Mouse (Mus musculus) heart, adult 18-20 months (tissue): Measurements from ENCODE around the gene Cd36. TPM values are rescaled to one million over a fixed set of nuclear protein-coding genes. Genes with fewer than 3 reads are reported as not detected.

ENCODE experiments used
- DNase-seq, 2 experiments: peaks; one replicate each; pipeline ENCODE4 v3.0.0; 2021 to 2022; ENCODE audit warnings: mixed read lengths in 1 of 2
- total RNA-seq, 2 experiments: library from RNA; stranded (reverse); gene quantifications; 2 replicates each; pipeline ENCODE4 v1.2.3; 2021

Gene Cd36
- total RNA-seq, 2 experiments from 2014 or later, result 1,692 to 1,930 TPM

DNA sequence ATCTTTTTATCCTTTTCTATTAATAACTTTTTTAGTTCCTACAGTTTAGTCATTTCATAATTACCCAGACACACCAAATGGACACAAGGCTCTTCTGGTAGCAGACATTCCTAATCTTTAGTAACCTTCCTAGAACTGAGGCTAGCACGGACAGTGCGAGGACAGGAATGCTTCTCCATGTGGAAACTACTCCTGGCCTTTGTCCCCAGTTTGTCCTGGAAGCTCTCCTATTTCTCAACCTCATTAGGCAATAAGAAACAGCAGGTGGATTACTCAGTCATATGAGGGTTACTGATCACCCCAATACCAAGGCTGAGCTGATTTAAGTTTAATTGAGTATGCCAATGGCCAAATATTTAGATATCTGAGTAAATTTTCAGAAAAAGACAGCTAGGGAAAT, 25.5 kb downstream of the Cd36 start:
- no peak for DNase-seq

- DNase-seq, result no peak
Observed at GRCm38 (mm10) chr5:17858399-17858798, 30.2 kb downstream of the Cd36 start.

- DNase-seq, result no peak
Observed at GRCm38 (mm10) chr5:17857871-17858270, 30.7 kb downstream of the Cd36 start.

DNA sequence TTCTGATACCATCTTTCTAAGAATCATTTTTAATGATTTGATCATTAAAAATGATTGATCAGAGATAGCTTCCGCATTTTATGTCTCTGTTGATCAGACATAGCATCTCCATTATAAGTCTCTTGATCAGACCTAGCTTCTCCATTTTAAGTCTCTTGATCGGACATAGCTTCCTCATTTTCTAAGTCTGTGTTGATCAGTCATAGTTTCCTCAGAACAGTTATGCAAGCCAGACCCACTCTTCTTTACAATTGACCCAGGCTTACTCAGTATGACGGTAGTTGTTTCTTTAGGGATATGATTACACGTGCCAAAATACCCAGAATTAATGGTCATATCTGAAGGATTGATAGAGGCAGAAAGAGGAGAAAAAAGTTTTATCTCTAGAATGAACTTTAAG, 31.3 kb downstream of the Cd36 start:
- DNase-seq, result no peak

- no peak for DNase-seq
Observed at GRCm38 (mm10) chr5:17854127-17854923, 34.3 kb downstream of the Cd36 start.

GRCm38 (mm10) chr5:17850582-17850981, 38.0 kb downstream of the Cd36 start:
- DNase-seq, result peak in 1 of 2 experiments; percentile 56

DNA sequence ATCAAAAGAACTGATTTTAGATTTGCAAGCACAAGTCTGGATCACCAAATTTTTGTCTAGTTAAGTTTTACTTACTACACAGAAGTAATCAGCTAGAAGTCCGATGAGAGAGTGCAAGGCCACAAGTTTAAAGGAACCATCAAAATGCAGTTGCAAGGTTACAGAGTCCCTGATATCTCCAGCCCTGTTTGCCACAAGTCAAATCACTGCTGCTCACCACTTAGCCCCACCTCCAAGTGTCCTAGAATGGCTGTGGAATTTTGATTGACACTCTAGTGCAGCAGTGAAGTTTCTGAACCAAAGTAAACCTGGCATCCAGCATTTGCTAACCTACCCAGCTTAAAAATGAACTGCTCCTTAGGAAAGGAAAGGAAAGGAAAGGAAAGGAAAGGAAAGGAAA, 39.0 kb downstream of the Cd36 start:
- peak; percentile 74 to 91 for DNase-seq

DNA sequence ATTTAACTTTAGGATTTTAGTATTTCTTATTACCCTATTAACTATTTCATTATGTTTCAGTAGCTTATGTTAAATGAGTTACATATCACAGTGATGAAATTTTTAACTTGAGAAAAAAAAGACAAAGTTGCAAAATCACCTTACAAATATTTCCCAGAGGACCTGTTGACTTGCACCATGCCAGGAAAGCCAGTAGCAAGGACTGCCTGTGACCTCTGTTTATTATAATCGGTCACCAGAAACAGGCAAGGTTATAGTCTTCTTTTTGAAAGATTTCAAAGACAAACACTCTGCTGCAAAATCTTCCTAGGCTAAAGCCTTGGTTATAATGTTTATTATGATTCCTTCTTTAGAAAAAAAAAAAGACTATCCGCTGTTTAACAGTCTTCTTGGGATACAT, 39.9 kb downstream of the Cd36 start:
- no peak for DNase-seq

DNA sequence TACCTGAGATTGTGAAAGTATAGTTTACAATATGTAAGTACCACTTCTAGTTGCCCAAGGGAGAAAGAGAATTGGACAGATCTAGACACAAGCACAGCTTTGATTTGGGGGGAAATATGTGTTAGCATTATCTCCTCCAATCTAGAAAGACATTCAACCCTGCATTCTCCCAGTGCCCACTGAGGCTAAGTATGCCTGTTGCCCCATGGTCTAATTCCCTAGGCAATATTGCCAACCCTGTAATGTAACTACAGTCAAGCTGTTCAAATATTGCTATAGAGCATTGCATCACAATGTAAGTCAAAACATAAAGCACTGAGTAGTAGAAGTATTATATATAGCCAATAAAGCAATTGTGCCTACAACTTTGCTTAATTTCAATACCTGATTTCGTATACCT, 40.3 kb downstream of the Cd36 start:
- DNase-seq, result no peak

GRCm38 (mm10) chr5:17843921-17844320, 44.7 kb downstream of the Cd36 start:
- DNase-seq, result no peak

- DNase-seq, result peak in 1 of 2 experiments; percentile 51
Observed at GRCm38 (mm10) chr5:17843316-17843715, 45.3 kb downstream of the Cd36 start.

- no peak for DNase-seq
Observed at GRCm38 (mm10) chr5:17842111-17842729, 46.4 kb downstream of the Cd36 start.

GRCm38 (mm10) chr5:17839549-17839948, 49.1 kb downstream of the Cd36 start:
- DNase-seq, result no peak

DNA sequence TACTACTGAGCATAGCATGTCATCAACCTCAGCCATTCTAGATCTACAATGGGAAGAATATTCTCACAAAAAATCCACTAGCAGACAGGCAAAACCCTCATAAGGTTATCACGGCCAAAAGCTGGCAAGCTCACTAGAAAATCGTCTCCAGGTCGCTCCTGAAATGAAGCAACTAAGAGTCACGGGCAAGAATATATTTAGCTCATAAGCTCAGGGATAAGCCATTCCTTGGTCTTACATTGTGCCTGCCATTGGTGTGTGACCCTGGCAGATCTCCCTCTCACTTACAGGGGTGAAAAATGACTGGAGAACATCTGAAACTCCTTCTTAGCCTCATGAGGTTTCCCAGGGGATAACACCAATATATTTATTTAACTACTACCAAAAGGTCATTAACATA, 52.2 kb downstream of the Cd36 start:
- DNase-seq, result peak; percentile 60 to 70

- DNase-seq, result peak; percentile 64 to 80
Observed at GRCm38 (mm10) chr5:17835302-17836097, 53.1 kb downstream of the Cd36 start.

GRCm38 (mm10) chr5:17833797-17834196, 54.8 kb downstream of the Cd36 start:
- DNase-seq, result no peak

DNA sequence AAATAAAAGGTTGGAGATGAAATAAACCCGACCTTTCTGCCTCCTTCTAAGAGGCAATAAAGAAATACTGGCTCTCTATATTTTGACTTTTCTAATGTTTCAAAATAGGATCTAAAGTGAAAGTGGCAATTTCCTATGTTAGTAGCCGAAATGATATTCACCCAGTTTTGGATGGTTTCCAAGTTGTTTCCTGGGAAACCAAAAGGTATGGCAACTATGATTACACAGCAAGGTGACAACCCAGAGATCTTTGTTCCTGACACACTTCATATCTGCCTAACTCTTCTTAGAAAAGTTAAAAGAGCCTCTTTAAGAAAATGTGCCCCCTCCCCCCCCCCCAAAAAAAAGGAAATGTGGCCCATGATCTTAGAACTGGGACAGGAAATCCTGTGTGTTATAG, 58.1 kb downstream of the Cd36 start:
- no peak for DNase-seq

GRCm38 (mm10) chr5:17828713-17829544, 59.7 kb downstream of the Cd36 start:
- DNase-seq, result no peak

DNA sequence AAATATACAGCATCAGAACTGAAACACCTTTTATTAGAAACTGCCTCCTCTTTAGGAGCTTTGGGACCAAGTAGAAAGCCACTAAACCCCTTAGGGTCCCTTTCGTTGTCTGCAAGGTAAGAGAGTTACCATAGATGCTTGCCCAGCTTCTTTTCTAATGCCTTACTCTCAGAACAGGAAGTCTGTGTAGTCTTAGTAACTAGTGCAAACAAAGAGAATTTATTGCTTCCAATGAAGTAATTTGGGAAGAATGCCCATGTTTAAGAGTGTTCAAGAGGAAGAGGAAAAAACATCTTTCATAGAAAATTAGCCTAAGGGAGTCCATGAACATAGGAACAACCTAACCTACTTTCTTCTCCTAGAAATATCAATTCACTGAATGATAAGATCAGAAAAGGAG, 67.2 kb downstream of the Cd36 start:
- DNase-seq, result no peak

- no peak for DNase-seq
Observed at GRCm38 (mm10) chr5:17820239-17820999, 68.2 kb downstream of the Cd36 start.

GRCm38 (mm10) chr5:17816170-17816569, 72.4 kb downstream of the Cd36 start:
- DNase-seq, result peak in 1 of 2 experiments; percentile 64
